Mouse (Mus musculus) embryonic facial prominence, embryonic 15.5 days (tissue): ENCODE measurements at regions not wholly inside any gene's neighbourhood (a gene's known extent, or its start where the extent isn't known, plus 50 kb on each side); places are given as distances from the start of the nearest gene placed in this dataset.

Source experiments
- ATAC-seq: fragments of 200-750 bp; cut with Nextera tagmentation; 2 replicates; pipeline ENCODE4 v1.8.0; 2017; ENCODE audit warnings: low read depth, moderate TSS enrichment; ENCODE audit not compliant: insufficient number of reproducible peaks, low FRiP score, low TSS enrichment
- H3K27ac ChIP-seq: fragments of 300-500 bp; sonication (generic); replicated peaks from 2 replicates; pipeline ENCODE4 v1.5.1; 2015; ENCODE audit warnings: mild to moderate bottlenecking, inconsistent platforms
- H3K27me3 ChIP-seq: fragments of 300-500 bp; sonication (generic); 2 replicates; pipeline ENCODE4 v1.6.1; 2015; ENCODE audit warnings: inconsistent platforms
- H3K36me3 ChIP-seq: fragments of 300-500 bp; sonication (generic); 2 replicates; pipeline ENCODE4 v1.6.1; 2015; ENCODE audit warnings: mild to moderate bottlenecking, inconsistent platforms
- H3K4me1 ChIP-seq: fragments of 300-500 bp; sonication (generic); 2 replicates; pipeline ENCODE4 v1.6.1; 2015; ENCODE audit warnings: inconsistent platforms
- H3K4me2 ChIP-seq: fragments of 300-500 bp; sonication (generic); replicated peaks from 2 replicates; pipeline ENCODE4 v1.6.1; 2015; ENCODE audit warnings: mild to moderate bottlenecking, inconsistent platforms
- H3K4me3 ChIP-seq: fragments of 300-500 bp; sonication (generic); replicated peaks from 2 replicates; pipeline ENCODE4 v1.5.1; 2015; ENCODE audit warnings: mild to moderate bottlenecking, inconsistent platforms
- H3K9ac ChIP-seq: fragments of 300-500 bp; sonication (generic); 2 replicates; pipeline ENCODE4 v1.6.1; 2015; ENCODE audit warnings: inconsistent platforms
- H3K9me3 ChIP-seq: fragments of 300-500 bp; sonication (generic); replicated peaks from 2 replicates; pipeline ENCODE4 v1.6.1; 2016; ENCODE audit warnings: inconsistent platforms
- WGBS: fragments of 180-500 bp; shearing (Covaris S2); methylation state at CpG from one replicate; pipeline ENCODE4 v1.1.7; 2015; 5-methylcytosine and 5-hydroxymethylcytosine counted together

DNA sequence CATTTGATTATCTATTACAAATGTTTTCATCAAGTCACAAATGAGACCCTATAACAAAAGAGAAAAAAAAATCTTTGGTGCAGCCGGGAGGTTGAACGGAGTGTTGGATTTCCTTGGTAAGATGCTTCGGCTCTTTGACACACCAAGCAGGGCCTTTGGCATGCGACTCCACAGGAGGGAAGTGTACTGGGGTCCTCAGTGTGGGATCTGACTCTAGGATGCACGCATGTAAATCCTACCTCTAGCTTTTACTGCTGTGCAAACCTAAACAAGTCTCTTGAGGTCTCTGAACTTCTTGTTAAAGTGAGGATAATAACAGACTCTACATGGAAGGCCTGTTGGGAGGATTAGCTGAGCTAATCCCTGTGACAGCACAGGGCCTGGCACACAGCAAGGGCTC, 257.6 kb upstream of the Irx3 start:
- H3K4me2 ChIP-seq: no peak overlapping the region
- 79% methylated on average over 5 of the region's 5 CpGs for WGBS
- 0 out of 2 replicates have a peak, but pooled peaks cover 4% of the 10 kb centered on the region for H3K4me1 ChIP-seq
- H3K9me3 ChIP-seq: no peaks in the 10 kb centered on the region
- H3K9ac ChIP-seq: no peak overlapping the region
- peaks cover 8% of the 10 kb centered on the region; the same call in 1 of the 2 replicates for H3K27me3 ChIP-seq
- no peaks in the 10 kb centered on the region for H3K36me3 ChIP-seq
- no peak for ATAC-seq
- no peak overlapping the region for H3K27ac ChIP-seq
- H3K4me3 ChIP-seq: no peak overlapping the region

GRCm38 (mm10) chr8:92058953-92059352, 257.1 kb upstream of the Irx3 start:
- peaks cover 4% of the 10 kb centered on the region; the same call in 1 of the 2 replicates for H3K27me3 ChIP-seq
- H3K27ac ChIP-seq: no peak overlapping the region
- H3K4me3 ChIP-seq: no peak overlapping the region
- WGBS: 64% methylated on average over 10 of the region's 10 CpGs
- no peak overlapping the region for H3K9ac ChIP-seq
- no peaks in the 10 kb centered on the region for H3K4me1 ChIP-seq
- ATAC-seq: no peak
- H3K4me2 ChIP-seq: no peak overlapping the region
- no peaks in the 10 kb centered on the region for H3K9me3 ChIP-seq
- H3K36me3 ChIP-seq: no peaks in the 10 kb centered on the region

- Histone ChIP-seq H3K27me3 (peaks cover 4% of the 10 kb centered on the region; the same call in 1 of the 2 replicates), H3K36me3 (no peaks in the 10 kb centered on the region), H3K4me3 (no peak overlapping the region), H3K4me1 (no peaks in the 10 kb centered on the region), H3K9ac (no peak overlapping the region), H3K9me3 (no peaks in the 10 kb centered on the region), H3K4me2 (no peak overlapping the region), H3K27ac (no peak overlapping the region)
- whole genome bisulfite sequencing: 66% methylated on average over 8 of the region's 8 CpGs
- no peak for ATAC-seq
These were observed 256.0 kb upstream of the Irx3 start for GRCm38 (mm10) chr8:92057857-92058256.

- H3K4me1 ChIP-seq: no peaks in the 10 kb centered on the region
- no peak; the same call in 1 of the 2 replicates for ATAC-seq
- 79% methylated on average over 4 of the region's 4 CpGs for WGBS
- peaks cover 4% of the 10 kb centered on the region; the same call in 1 of the 2 replicates for H3K27me3 ChIP-seq
- no peaks in the 10 kb centered on the region for H3K9me3 ChIP-seq
- no peak overlapping the region for H3K4me3 ChIP-seq
- no peaks in the 10 kb centered on the region for H3K36me3 ChIP-seq
- no peak overlapping the region for H3K4me2 ChIP-seq
- H3K27ac ChIP-seq: no peak overlapping the region
- no peak overlapping the region for H3K9ac ChIP-seq
These were observed 253.7 kb upstream of the Irx3 start for GRCm38 (mm10) chr8:92055590-92055989.

DNA sequence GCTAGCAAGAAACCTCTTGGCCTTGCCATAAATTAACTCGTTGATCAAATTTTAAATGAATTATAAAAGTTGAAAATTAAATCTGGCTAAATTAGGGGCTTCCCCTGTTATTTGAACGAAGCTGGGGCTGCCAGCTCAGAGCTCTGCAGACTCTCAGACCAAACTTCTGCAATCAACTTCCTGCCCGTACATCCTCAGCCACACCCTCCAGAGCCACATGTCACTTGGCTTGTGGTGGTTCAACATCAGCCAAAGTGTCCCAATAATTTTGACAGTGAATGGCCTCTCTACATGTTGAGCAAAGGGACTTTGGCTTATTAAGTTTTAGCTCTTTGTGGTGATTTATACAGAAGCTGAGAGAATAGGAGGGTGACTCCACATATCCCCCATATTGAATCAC, 242.8 kb upstream of the Irx3 start:
- no peak for ATAC-seq
- Histone ChIP-seq H3K27ac (no peak overlapping the region), H3K9me3 (no peaks in the 10 kb centered on the region), H3K4me1 (no peaks in the 10 kb centered on the region), H3K27me3 (no peaks in the 10 kb centered on the region), H3K4me2 (no peak overlapping the region), H3K36me3 (no peaks in the 10 kb centered on the region), H3K4me3 (no peak overlapping the region), H3K9ac (no peak overlapping the region)
- WGBS: 67% methylated on average over 3 of the region's 3 CpGs

GRCm38 (mm10) chr8:92042951-92043350, 241.1 kb upstream of the Irx3 start:
- H3K4me3 ChIP-seq: no peak overlapping the region
- no peak overlapping the region for H3K27ac ChIP-seq
- H3K27me3 ChIP-seq: no peaks in the 10 kb centered on the region
- H3K4me1 ChIP-seq: no peaks in the 10 kb centered on the region
- no peak overlapping the region for H3K4me2 ChIP-seq
- ATAC-seq: no peak
- H3K9me3 ChIP-seq: no peaks in the 10 kb centered on the region
- no peaks in the 10 kb centered on the region for H3K36me3 ChIP-seq
- no peak overlapping the region for H3K9ac ChIP-seq
- 23% methylated on average over 6 of the region's 6 CpGs for WGBS

DNA sequence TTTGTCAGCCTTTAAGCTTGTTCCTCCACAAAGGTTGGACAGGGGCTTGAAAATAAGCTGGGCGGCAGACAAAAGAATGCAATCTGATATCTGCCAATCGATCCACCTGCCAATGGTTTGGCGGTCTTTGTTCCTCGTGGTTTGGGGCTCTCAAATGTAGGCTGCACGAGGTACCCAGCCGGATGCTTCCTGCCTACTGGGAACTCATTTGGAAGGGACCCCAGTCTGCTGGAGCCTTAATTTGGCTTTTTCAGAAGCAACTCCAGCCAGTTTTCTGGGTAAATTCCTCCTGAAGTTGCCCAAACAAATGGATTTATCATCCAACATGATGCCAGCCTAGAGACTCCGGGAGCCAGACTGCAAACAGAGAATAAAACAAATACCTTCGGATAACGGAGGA, 228.1 kb upstream of the Irx3 start:
- Histone ChIP-seq H3K36me3 (no peaks in the 10 kb centered on the region), H3K4me2 (no peak overlapping the region), H3K9me3 (no peaks in the 10 kb centered on the region), H3K9ac (no peak overlapping the region), H3K27ac (no peak overlapping the region), H3K4me1 (0 out of 2 replicates have a peak, but pooled peaks cover 4% of the 10 kb centered on the region), H3K27me3 (peaks cover 37% of the 10 kb centered on the region), H3K4me3 (no peak overlapping the region)
- no peak for ATAC-seq
- WGBS: 42% methylated on average over 9 of the region's 9 CpGs

- Histone ChIP-seq H3K4me2 (no peak overlapping the region), H3K36me3 (no peaks in the 10 kb centered on the region), H3K9me3 (no peaks in the 10 kb centered on the region), H3K9ac (no peak overlapping the region), H3K27ac (no peak overlapping the region), H3K27me3 (peaks cover 40% of the 10 kb centered on the region), H3K4me3 (no peak overlapping the region), H3K4me1 (0 out of 2 replicates have a peak, but pooled peaks cover 4% of the 10 kb centered on the region)
- WGBS: 43% methylated on average over 6 of the region's 6 CpGs
- no peak for ATAC-seq
These were observed 227.6 kb upstream of the Irx3 start for GRCm38 (mm10) chr8:92029516-92029915.

- Histone ChIP-seq H3K27ac (no peak overlapping the region), H3K9ac (no peak overlapping the region), H3K4me3 (no peak overlapping the region), H3K4me2 (no peak overlapping the region), H3K4me1 (0 out of 2 replicates have a peak, but pooled peaks cover 7% of the 10 kb centered on the region), H3K9me3 (no peaks in the 10 kb centered on the region), H3K36me3 (no peaks in the 10 kb centered on the region), H3K27me3 (peaks cover 43% of the 10 kb centered on the region)
- ATAC-seq: no peak
- 22% methylated on average over 6 of the region's 6 CpGs for WGBS
These were observed 226.4 kb upstream of the Irx3 start for GRCm38 (mm10) chr8:92028308-92028707.

DNA sequence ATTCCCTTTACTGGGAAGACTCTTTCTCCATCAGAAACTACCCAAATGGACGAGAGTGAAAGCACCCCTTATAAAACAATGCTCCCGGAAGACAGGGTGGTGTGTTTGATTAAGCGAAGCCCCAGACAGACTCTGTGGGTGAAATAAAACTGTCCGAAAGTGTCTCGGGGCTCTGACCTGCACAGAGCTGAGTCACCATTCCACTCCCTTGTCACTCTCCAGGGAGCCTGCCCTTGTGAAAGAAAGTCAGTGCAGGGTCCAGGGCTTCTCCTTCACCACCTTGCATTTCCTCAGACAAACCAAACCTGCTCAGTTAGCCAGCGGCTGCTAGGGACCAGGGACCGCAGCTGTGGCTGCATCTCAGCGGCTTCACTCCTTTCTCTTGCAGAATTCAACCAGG, 222.3 kb upstream of the Irx3 start:
- ATAC-seq: no peak
- no peak overlapping the region for H3K4me2 ChIP-seq
- 18% methylated on average over 8 of the region's 8 CpGs for WGBS
- H3K4me1 ChIP-seq: 0 out of 2 replicates have a peak, but pooled peaks cover 3% of the 10 kb centered on the region
- no peak overlapping the region for H3K4me3 ChIP-seq
- H3K27me3 ChIP-seq: peaks cover 29% of the 10 kb centered on the region
- H3K9me3 ChIP-seq: no peaks in the 10 kb centered on the region
- H3K9ac ChIP-seq: no peak overlapping the region
- no peak overlapping the region for H3K27ac ChIP-seq
- no peaks in the 10 kb centered on the region for H3K36me3 ChIP-seq

DNA sequence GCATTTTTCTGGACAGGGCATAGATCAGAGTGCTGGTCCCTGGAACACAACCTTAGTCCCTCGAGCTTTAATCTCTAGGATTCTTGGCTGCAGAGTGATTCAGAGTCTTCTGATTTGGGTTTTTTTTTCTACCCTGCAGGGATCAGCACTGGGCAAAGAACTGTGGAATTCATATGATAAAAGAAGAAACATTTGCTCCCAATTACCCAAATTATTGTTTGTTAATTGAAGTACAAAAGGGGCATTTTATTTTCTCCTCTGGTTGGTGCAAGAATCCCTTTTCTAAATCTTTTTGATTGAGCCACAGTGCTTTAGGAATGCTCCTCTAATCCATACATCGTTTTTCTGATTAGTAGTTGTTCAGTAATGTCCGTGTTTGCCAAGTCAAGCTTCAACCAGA, 219.7 kb upstream of the Irx3 start:
- 38% methylated on average over 3 of the region's 3 CpGs for WGBS
- H3K27me3 ChIP-seq: peaks cover 17% of the 10 kb centered on the region

DNA sequence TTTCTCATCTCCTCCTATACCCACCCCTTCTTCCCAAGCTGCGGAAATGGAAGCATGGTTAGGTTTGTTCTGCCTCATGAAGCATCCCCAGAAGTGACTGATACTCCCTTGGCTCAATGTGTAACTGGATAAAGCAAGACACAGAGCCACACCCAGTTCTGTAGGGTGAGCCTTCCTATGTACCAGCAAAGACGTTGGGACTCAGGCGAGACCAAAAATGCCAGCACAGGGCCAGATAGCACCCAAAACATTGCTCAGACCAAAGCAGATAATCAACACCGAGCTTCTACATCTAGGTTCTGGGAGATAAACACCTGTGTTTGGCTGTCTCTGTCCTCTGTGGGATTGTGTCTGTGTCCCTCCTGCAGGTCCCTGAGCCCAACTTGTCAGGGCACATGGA, 212.8 kb upstream of the Irx3 start:
- Histone ChIP-seq H3K36me3 (no peaks in the 10 kb centered on the region), H3K4me3 (no peak overlapping the region), H3K9ac (no peak overlapping the region), H3K9me3 (no peaks in the 10 kb centered on the region), H3K27ac (no peak overlapping the region), H3K4me1 (no peaks in the 10 kb centered on the region), H3K27me3 (no peaks in the 10 kb centered on the region), H3K4me2 (no peak overlapping the region)
- WGBS: 82% methylated on average over 4 of the region's 4 CpGs
- no peak for ATAC-seq

More for the DNA sequence above, 219.7 kb upstream of the Irx3 start:
- no peak overlapping the region for H3K9ac ChIP-seq
- H3K4me2 ChIP-seq: no peak overlapping the region
- no peak overlapping the region for H3K27ac ChIP-seq
- no peaks in the 10 kb centered on the region for H3K36me3 ChIP-seq
- no peak overlapping the region for H3K4me3 ChIP-seq
- no peak for ATAC-seq
- no peaks in the 10 kb centered on the region for H3K9me3 ChIP-seq
- H3K4me1 ChIP-seq: 0 out of 2 replicates have a peak, but pooled peaks cover 3% of the 10 kb centered on the region
